Mouse (Mus musculus) liver, postnatal 0 days (tissue): ENCODE data around the gene Chek2.
"Not testable (repeated sequence)": the region's sequence is repeated elsewhere in the genome, so short reads cannot be mapped to it uniquely, and the experiment has no call there.

ENCODE experiments used
- CTCF ChIP-seq: sonication (generic); IDR thresholded peaks from 2 replicates; pipeline ENCODE4 v1.5.1; 2016; ENCODE audit warnings: antibody characterized with exemption, low read depth
- EP300 ChIP-seq: IDR thresholded peaks from 2 replicates; pipeline ENCODE4 v1.6.1; 2016; ENCODE audit warnings: antibody characterized with exemption, low read depth, mild to moderate bottlenecking

GRCm38 (mm10) chr5:110878526-110878925 is 38.7 kb downstream of the Chek2 start:
- TF ChIP-seq CTCF, EP300: not testable (repeated sequence)
